Mouse (Mus musculus) lung, postnatal 4 days (tissue): ENCODE results near the gene Tab2.
"Not testable (repeated sequence)": the region's sequence is repeated elsewhere in the genome, so short reads cannot be mapped to it uniquely, and the experiment has no call there.

ENCODE experiments used
- DNase-seq, 2 experiments: peaks; one replicate each; pipeline ENCODE4 v3.0.0; 2021

Tab2 gene

GRCm38 (mm10) chr10:7883524-7883923, 72.5 kb downstream of the Tab2 start:
- DNase-seq: peak; percentile 60 to 83

- no peak for DNase-seq
These were observed 74.1 kb downstream of the Tab2 start for GRCm38 (mm10) chr10:7881971-7882370.

DNA sequence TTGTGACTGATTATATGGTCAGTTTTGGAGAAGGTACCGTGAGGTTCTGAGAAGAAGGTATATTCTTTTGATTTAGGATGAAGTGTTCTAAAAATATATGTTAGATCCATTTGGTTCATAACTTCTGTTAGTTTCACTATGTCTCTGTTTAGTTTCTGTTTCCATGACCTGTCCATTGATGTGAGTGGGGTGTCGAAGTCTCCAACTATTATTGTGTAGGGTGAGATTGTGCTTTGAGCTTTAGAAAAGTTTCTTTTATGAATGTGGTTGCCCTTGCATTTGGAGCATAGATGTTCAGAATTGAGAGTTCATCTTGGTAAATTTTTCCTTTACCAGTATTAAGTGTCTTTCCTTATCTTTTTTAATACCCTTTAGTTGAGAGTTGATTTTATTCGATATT, 75.7 kb downstream of the Tab2 start:
- DNase-seq: not testable (repeated sequence)

GRCm38 (mm10) chr10:7874194-7874593, 81.8 kb downstream of the Tab2 start:
- DNase-seq: no peak

DNA sequence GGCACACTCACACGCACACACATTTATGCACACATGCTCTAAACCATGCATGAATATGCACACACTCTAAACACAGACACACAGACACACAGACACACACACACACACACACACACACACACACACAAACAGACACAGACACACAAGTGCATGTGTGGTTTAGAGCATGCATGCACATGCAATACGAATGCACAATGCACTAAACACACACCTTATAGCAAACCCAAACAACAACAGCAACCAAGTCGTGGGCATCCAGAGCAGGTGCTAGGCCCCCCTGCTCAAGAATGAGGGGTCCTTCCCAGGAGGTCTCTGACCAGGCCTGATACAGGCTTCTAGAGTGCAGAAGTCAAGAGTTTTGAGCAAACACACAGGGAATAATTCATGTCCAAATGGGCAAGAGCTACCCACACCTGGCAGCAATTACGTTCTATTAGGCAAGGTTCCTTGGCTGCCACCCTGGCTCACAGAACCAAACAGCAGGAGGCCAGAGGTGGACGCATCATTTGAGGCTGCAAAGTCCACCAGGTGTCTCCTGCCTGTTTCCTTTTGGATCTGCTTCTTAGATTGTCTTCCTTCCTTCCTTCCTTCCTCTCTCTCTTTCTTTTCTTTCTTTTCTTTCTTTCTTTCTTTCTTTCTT, 84.5 kb downstream of the Tab2 start:
- DNase-seq: no peak

DNA sequence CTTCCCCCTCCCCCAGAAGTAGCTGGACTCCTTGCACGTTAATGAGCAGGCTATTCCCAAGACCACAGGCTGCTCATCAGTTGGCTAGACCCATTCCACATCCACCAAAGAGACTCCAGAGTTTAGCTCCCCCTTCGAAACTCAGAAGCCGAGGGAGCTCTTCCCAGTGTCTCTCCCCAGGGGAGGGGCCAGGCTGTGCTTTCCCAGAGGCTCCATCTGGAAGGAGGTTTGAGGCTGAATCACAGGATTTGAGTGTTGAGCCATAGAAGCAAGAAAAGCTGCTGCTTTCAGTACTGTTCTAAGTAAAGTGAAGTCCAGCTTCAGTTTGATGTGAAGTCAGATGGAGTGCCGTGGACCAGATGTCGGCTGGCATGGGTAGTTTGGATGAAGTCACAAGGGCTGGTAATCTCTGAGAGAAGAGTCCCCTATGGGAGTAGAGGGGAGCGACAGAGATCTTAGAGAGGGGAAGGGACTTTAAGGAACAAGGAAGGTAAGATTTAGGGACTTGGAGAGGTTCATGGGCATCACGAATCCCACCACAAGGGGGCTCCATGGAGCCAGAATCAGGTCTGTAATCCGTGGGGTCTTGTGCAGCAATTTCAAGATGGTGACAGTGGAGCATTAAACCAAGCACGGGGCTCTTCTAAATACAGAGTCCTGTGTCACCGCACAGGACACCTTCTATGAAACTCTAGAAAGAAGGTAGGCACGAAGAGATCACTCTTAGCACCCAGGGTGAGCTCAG, 85.3 kb downstream of the Tab2 start:
- DNase-seq: peak in 1 of 2 experiments; percentile 44

DNA sequence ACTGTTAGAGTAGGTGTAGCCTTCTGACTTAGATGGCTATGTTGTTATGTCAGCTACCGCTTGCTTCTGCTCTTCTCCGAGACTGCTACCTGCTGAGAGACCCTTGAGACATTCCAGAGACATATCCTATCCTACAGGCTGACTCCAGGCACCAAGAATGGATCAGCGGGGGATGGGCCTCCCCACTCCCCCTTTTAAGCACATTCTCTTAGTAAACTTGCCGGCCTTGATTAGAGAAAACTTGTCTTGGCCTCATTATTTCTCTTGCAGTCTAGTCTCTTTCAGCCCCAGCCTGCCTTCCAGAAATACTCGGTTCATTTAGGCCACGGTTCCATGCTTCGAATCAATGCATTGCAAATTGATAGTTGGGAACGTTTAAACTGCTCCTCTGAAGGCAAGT, 86.3 kb downstream of the Tab2 start:
- no peak for DNase-seq

- no peak for DNase-seq
These were observed 88.4 kb downstream of the Tab2 start for GRCm38 (mm10) chr10:7867666-7868030.

DNA sequence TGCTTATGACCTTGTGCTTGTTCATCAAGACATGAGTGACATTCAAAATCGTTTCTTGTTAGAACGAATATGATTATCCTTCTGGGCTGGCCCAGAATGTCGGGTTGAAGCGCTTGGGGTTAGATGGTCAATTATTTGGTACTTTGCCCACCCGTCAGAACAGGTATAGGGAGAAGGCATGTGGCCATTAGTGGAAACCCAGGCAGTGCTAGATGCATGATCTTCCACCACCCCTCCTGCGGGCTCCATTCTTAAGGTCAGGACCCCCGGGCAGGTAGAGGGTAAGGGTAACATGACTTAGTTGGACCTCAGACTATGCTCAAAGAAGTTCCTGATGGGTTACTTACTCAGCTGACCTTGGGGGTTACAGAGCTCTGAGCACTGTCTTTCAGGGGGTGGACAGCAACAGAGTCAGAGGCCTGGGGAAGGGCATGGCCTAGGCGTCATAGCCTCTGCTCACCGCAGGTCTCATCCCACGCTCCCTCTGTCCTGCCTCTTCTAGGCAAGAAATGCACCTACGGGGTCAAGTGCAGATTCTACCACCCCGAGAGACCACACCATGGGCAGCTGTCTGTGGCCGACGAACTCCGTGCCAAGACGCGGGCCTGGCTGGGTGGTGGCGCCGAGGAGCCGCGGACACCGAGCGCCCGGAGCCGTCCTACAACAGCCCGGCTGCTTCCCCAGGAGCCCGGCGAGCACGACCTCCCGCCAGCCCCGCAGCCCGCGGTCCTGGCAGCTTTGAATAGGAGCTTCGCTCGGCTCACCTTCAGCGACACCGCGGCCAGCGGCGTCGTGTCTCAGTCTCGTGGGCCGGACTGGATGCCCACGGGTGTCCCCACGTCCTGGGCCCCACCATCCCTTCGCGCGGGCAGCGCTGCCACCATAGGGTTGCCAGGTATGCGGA, 89.0 kb downstream of the Tab2 start:
- peak; percentile 54 to 56 for DNase-seq

DNA sequence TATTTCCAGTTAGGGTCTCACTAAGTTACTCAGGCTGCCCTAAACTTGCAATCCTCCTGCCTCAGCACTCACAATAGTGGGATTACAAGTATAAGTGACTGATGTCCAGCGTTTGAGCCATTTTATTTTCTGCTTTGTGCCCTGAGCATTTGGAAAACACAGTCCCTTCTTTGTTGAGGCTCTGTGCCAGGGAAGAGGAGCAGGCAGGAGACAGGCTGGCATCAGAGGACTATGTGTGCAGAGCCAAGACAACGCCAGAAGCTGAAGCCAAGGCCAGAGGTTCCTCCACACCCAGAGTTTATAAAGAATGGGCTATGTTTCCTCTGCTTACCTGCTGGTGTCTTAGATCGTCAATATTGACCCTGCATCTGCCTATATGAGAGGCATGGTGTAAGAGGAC, 91.2 kb downstream of the Tab2 start:
- DNase-seq: no peak

DNA sequence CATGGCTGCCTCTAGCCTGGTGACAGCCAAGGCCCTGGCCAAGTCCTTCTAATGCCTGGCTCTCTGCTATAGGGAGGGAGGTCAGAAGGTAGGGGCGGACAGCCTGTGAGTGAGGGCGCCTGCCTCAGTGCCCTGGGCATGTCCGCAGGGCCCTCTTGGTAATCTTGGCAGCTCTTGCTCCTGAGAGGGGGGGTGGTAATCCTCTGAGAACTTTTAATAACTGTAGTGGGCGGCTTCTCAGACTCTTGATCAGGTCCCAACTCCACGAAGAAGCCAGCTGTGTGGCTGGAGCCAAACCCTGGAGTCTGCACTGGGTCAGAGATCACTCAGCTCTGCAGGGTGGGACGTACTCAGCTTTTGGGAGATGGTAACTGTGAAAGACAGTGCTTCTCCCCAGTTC, 91.8 kb downstream of the Tab2 start:
- no peak for DNase-seq

DNA sequence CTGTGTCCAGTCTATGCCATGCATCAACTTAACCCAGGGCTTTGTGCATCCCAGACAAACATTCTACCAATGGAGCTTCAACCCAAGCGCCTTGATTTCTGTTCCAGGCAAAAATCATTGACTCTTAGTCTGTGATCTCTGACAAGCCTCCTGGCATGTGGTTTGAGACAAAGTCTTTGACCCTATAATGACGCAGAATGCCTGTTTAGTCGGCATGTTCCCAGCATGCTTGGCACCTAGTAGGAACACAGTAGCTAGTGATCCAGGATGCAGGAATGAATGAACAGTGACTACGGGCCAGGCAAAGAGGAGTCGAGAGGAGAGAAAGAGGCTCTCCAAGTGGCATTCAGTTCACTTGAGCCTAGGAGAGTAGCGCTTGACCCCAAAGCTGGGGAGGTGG, 92.6 kb downstream of the Tab2 start:
- DNase-seq: no peak

DNA sequence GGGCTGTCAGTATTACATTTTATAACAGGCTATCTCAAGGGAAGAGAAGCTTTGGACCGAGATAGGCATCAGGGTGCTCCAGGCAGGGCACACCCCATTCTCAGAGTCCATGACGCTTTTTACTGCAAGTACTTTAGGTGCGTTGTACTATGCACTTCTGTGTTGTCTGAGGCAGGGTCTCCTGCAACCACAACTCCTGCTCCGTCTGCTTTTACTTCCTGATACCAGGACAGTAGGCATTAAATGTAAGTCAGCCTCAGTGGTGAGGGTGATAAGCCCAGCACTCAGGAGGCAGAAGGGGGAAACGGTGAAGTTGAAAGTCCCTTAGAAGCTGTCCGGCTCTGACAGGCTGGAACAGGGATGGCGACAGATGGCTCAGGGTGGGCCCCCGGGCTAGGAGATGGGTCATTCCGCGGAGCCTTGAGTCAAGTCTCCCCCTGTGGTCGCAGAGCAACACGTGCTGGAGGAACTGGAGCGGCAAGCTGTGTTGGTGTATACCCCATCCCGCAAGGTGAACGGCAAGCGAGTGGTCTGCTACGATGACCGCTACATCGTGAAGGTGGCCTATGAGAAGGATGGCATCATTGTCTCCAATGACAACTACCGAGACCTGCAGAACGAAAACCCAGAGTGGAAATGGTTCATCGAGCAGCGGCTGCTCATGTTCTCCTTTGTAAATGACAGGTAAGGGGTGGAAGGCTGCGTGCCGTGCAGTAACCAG, 93.9 kb downstream of the Tab2 start:
- no peak for DNase-seq

DNA sequence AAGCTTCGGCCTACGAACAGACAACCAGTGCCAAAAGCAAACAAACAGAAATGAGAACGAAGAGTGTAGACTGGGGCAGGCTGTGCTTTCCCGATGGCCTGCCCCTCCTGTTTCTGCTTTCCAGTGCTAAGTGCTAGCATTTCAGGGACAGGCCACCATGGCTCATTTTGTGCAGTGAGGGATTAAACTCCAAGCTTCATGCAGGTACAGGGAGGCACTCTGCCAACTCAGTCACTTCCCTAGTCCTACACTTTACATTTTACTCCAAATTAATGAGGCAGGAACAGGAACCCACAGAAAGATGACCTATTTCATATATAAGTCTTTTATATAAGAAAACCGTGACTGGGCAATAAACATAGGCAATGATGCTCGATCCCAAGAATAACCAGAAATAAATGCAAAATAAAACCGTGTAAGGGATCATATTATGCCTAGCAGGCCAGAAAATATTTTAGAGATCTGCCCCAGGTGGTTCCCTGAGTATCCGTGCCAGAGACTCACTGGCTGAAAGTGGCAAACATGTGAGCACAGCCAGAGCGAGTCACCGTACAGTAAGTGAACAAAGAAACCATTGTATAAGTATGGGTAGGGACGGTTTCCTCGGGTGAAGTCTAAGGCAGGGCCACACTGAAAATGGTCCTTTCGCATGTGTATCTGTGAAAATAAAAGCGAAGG, 94.6 kb downstream of the Tab2 start:
- no peak for DNase-seq

- DNase-seq: no peak
These were observed 95.5 kb downstream of the Tab2 start for GRCm38 (mm10) chr10:7860494-7860893.
